Mouse (Mus musculus): ENCODE data around the gene Eif4a1. TPM values are rescaled to one million over a fixed set of nuclear protein-coding genes. Genes with fewer than 3 reads are reported as not detected.
"Not testable (repeated sequence)": the region's sequence is repeated elsewhere in the genome, so short reads cannot be mapped to it uniquely, and the experiment has no call there.

Gene Eif4a1
- 100 to 1,000 TPM; 678 to 712 TPM for total RNA-seq (2021)
- long read RNA-seq, experiment 1, transcript Eif4a1-213 (11 exons, 1,774 nt), result major isoform, 168 of 268 reads
- long read RNA-seq, experiment 1, partial matches to known transcripts, result 29 of 268 reads
- long read RNA-seq, experiment 1, other reads (novel, unspliced or antisense), result 71 of 268 reads
- long read RNA-seq, experiment 2, transcript Eif4a1-213 (11 exons, 1,774 nt), result major isoform, 86 of 111 reads
- long read RNA-seq, experiment 2, partial matches to known transcripts, result 5 of 111 reads
- long read RNA-seq, experiment 2, other reads (novel, unspliced or antisense), result 20 of 111 reads

GRCm38 (mm10) chr11:69672211-69672706 is at the start of gene Eif4a1:
TSS of gene Eif4a1 (minus strand) at chr11:69672423.
- peak; percentile 99 to 100 for DNase-seq

GRCm38 (mm10) chr11:69720852-69721251 is 48.6 kb upstream of the Eif4a1 start:
- DNase-seq, result no peak

- no peak for DNase-seq
These were observed 47.2 kb upstream of the Eif4a1 start for GRCm38 (mm10) chr11:69719423-69719822.

- DNase-seq, result no peak
These were observed 46.4 kb upstream of the Eif4a1 start for GRCm38 (mm10) chr11:69718661-69719060.

GRCm38 (mm10) chr11:69716953-69717352 is 44.7 kb upstream of the Eif4a1 start:
- peak in 1 of 2 experiments; percentile 42 for DNase-seq

GRCm38 (mm10) chr11:69715929-69716328 is 43.7 kb upstream of the Eif4a1 start:
- DNase-seq, result peak; percentile 72

- peak; percentile 56 to 60 for DNase-seq
These were observed 43.3 kb upstream of the Eif4a1 start for GRCm38 (mm10) chr11:69715482-69715881.

- DNase-seq, result no peak
These were observed 42.6 kb upstream of the Eif4a1 start for GRCm38 (mm10) chr11:69714636-69715329.

GRCm38 (mm10) chr11:69712954-69713672 is 40.9 kb upstream of the Eif4a1 start:
- no peak for DNase-seq

- no peak for DNase-seq
These were observed 38.9 kb upstream of the Eif4a1 start for GRCm38 (mm10) chr11:69711082-69711481.

GRCm38 (mm10) chr11:69710470-69710869 is 38.2 kb upstream of the Eif4a1 start:
- no peak for DNase-seq

- DNase-seq, result no peak
These were observed 37.6 kb upstream of the Eif4a1 start for GRCm38 (mm10) chr11:69709554-69710446.

GRCm38 (mm10) chr11:69708614-69709265 is 36.5 kb upstream of the Eif4a1 start:
- no peak for DNase-seq

GRCm38 (mm10) chr11:69707873-69708381 is 35.7 kb upstream of the Eif4a1 start:
- DNase-seq, result no peak

- no peak for DNase-seq
These were observed 35.2 kb upstream of the Eif4a1 start for GRCm38 (mm10) chr11:69707480-69707847.

- DNase-seq, result peak; percentile 89 to 93
These were observed 34.7 kb upstream of the Eif4a1 start for GRCm38 (mm10) chr11:69706775-69707479.

- DNase-seq, result no peak
These were observed 32.4 kb upstream of the Eif4a1 start for GRCm38 (mm10) chr11:69704613-69705010.

- no peak for DNase-seq
These were observed 31.8 kb upstream of the Eif4a1 start for GRCm38 (mm10) chr11:69703814-69704612.

GRCm38 (mm10) chr11:69703381-69703780 is 31.2 kb upstream of the Eif4a1 start:
- DNase-seq, result not testable (repeated sequence)
